In genomic region chr17:43707254-43707653, GRCm38 (mm10) we compare ENCODE assay signal across 11 mouse cellular contexts. TPM values are rescaled to one million over a fixed set of nuclear protein-coding genes. Genes with fewer than 3 reads are reported as not detected.
A peak's percentile ranks its signal among the peaks of the same experiment; 100 is the strongest.
DNase-seq lines count a peak whose midpoint lies in the region; ATAC-seq and TF ChIP-seq lines count a peak whose summit lies in the region.
"Had no signal": no experiment of that assay in that cellular context is flagged by ENCODE, and none has a peak within 500 bp of the region (broad histone marks: within the 10 kb centered on the region; RNA-seq: fewer than 3 reads in every experiment).

No protein-coding gene starts in this region.

- no peaks in the 10 kb centered on the region for H3K27me3 ChIP-seq in stomach, postnatal 0 days (ENCODE audit: control insufficient read depth, insufficient read depth, low read length)
- no peaks in the 10 kb centered on the region for H3K27me3 ChIP-seq in forebrain, embryonic 11.5 days (ENCODE audit: control insufficient read depth, insufficient read depth, low read length)
- H3K27me3 ChIP-seq: limb, embryonic 13.5 days had no signal

- no peaks in the 10 kb centered on the region for H3K4me1 ChIP-seq in stomach, postnatal 0 days (replicated peaks; ENCODE audit: control insufficient read depth, insufficient read depth)
- no peaks in the 10 kb centered on the region for H3K4me1 ChIP-seq in forebrain, embryonic 11.5 days (replicated peaks; ENCODE audit: control insufficient read depth, insufficient read depth, low read length)
- H3K4me1 ChIP-seq: limb, embryonic 13.5 days had no signal

- peak; percentile 55 for TF ChIP-seq CTCF in stomach, postnatal 0 days (IDR thresholded peaks at IDR 0.05; ENCODE audit: low read depth)

- no peak overlapping the region for H3K27ac ChIP-seq in stomach, postnatal 0 days (replicated peaks)
- no peak overlapping the region for H3K27ac ChIP-seq in forebrain, embryonic 11.5 days (ENCODE audit: low read depth, low read length)
- H3K27ac ChIP-seq: limb, embryonic 13.5 days had no signal

- H3K9ac ChIP-seq in stomach, postnatal 0 days (ENCODE audit: low read length) = no peak overlapping the region
- H3K9ac ChIP-seq in forebrain, embryonic 11.5 days (ENCODE audit: low read length) = no peak overlapping the region
- H3K9ac ChIP-seq: limb, embryonic 13.5 days had no signal

- ATAC-seq in stomach, postnatal 0 days (ENCODE audit: low FRiP score, low TSS enrichment) = peak; percentile 35; the same call in 1 of the 2 replicates
- ATAC-seq in forebrain, embryonic 11.5 days (replicated peaks; ENCODE audit: low FRiP score) = no peak

- H3K9me3 ChIP-seq in stomach, postnatal 0 days (ENCODE audit: control insufficient read depth, low read length) = no peaks in the 10 kb centered on the region
- no peaks in the 10 kb centered on the region for H3K9me3 ChIP-seq in forebrain, embryonic 11.5 days (ENCODE audit: control insufficient read depth, low read length)
- H3K9me3 ChIP-seq: limb, embryonic 13.5 days had no signal

- 0 out of 2 replicates have a peak, but pooled peaks cover 3% of the 10 kb centered on the region for H3K36me3 ChIP-seq in stomach, postnatal 0 days (ENCODE audit: control insufficient read depth, insufficient read depth, low read length)
- no peaks in the 10 kb centered on the region for H3K36me3 ChIP-seq in forebrain, embryonic 11.5 days (ENCODE audit: control insufficient read depth, insufficient read depth, low read length)

- no peak overlapping the region for H3K4me2 ChIP-seq in stomach, postnatal 0 days (replicated peaks; ENCODE audit: low read depth)
- H3K4me2 ChIP-seq in forebrain, embryonic 11.5 days (ENCODE audit: low read depth, low read length, severe bottlenecking) = no peak overlapping the region
- H3K4me2 ChIP-seq: limb, embryonic 13.5 days had no signal

- no peak overlapping the region for H3K4me3 ChIP-seq in stomach, postnatal 0 days (ENCODE audit: low read depth, low read length)
- H3K4me3 ChIP-seq in forebrain, embryonic 11.5 days (ENCODE audit: low read depth, low read length) = no peak overlapping the region
- H3K4me3 ChIP-seq: limb, embryonic 13.5 days had no signal

- WGBS in stomach, postnatal 0 days = 71% methylated on average over 3 of the region's 3 CpGs
- WGBS in forebrain, embryonic 11.5 days = 82% methylated on average over 3 of the region's 3 CpGs

- TF ChIP-seq EP300 in stomach, postnatal 0 days (optimal IDR thresholded peaks at IDR 0.05) = no peak

- peak; percentile 6 for DNase-seq in adrenal gland, adult 8-10 months
- no peak for DNase-seq in adrenal gland, postnatal 25 days
- peak; percentile 47 for DNase-seq in urinary bladder, postnatal 14 days (ENCODE audit: low spot score)
- no peak for DNase-seq in urinary bladder, adult 2 months (ENCODE audit: low spot score)
- peak; percentile 73 for DNase-seq in heart, postnatal 4 days
- no peak for DNase-seq in stomach, postnatal 0 days (ENCODE audit: low spot score)
- no peak for DNase-seq in ovary, adult 18-20 months (ENCODE audit: low spot score)
- DNase-seq in forebrain, embryonic 11.5 days (ENCODE audit: low spot score) = no peak
- DNase-seq: B cell, adult 2 months had no signal

RNA-seq across cellular contexts. Expression of gene Cyp39a1, which starts 40.0 kb away (rescaled TPM):
- total RNA-seq in adrenal gland, adult 8-10 months (2022) = 1 to 10 TPM; 2.4 to 4.3 (median 3.1) TPM
- 4.2 and 5.1 TPM in 2 replicates for total RNA-seq in adrenal gland, postnatal 25 days (2021)
- 9.9 and 10.5 TPM in 2 replicates for polyA plus RNA-seq in urinary bladder, adult 2 months (2012; rRNA removed)
- total RNA-seq in heart, postnatal 4 days (2021) = 10 to 100 TPM; 17.4 to 18.9 TPM
- polyA plus RNA-seq in stomach, postnatal 0 days (2015; fragmentation: Nextera tagmentation; extraction: Ambion mirVana) = 14.0 and 14.4 TPM in 2 replicates
- 37.1 and 41.1 TPM in 2 replicates for polyA plus RNA-seq in forebrain, embryonic 11.5 days (2014; fragmentation: Nextera tagmentation; extraction: Ambion mirVana)
- total RNA-seq: megakaryocyte-erythroid progenitor cell, adult 5-6 weeks had no signal

RNA-seq across cellular contexts. Expression of gene Slc25a27, which starts 40.2 kb away (rescaled TPM):
- 10 to 100 TPM in 1 of 4 experiments, 1 to 10 TPM in 3; 4.0 to 11.1 (median 7.0) TPM for total RNA-seq in adrenal gland, adult 8-10 months (2022)
- 6.3 and 6.6 TPM in 2 replicates for total RNA-seq in adrenal gland, postnatal 25 days (2021)
- 11.2 and 12.3 TPM in 2 replicates for polyA plus RNA-seq in urinary bladder, adult 2 months (2012; rRNA removed)
- 1 to 10 TPM; 2.5 to 3.2 TPM for total RNA-seq in heart, postnatal 4 days (2021)
- polyA plus RNA-seq in stomach, postnatal 0 days (2015; fragmentation: Nextera tagmentation; extraction: Ambion mirVana) = 5.9 and 7.5 TPM in 2 replicates
- polyA plus RNA-seq in forebrain, embryonic 11.5 days (2014; fragmentation: Nextera tagmentation; extraction: Ambion mirVana) = 56.6 and 60.9 TPM in 2 replicates

Comparison
In these comparisons a context has a peak if more than half of its experiments do, and no peak if none do; other contexts are left out.
1. DNase-seq: peak in adrenal gland, adult 8-10 months (single experiment), urinary bladder, postnatal 14 days (single experiment) and heart, postnatal 4 days (single experiment); none in adrenal gland, postnatal 25 days (single experiment), urinary bladder, adult 2 months (single experiment), stomach, postnatal 0 days (single experiment), ovary, adult 18-20 months (single experiment) and forebrain, embryonic 11.5 days (single experiment).